Mouse (Mus musculus): ENCODE results near the gene Nrd1.

Gene Nrd1

GRCm38 (mm10) chr4:109026543-109026942 lies 26.1 kb downstream of the Nrd1 start:
- no peak for DNase-seq (ENCODE audit: low read depth)

- DNase-seq (ENCODE audit: low read depth): peak; percentile 62
These were observed 29.4 kb downstream of the Nrd1 start for GRCm38 (mm10) chr4:109029857-109030256.

GRCm38 (mm10) chr4:109030266-109030665 lies 29.8 kb downstream of the Nrd1 start:
- no peak for DNase-seq (ENCODE audit: low read depth)

- peak; percentile 82 for DNase-seq (ENCODE audit: low read depth)
These were observed 35.9 kb downstream of the Nrd1 start for GRCm38 (mm10) chr4:109036327-109036726.

GRCm38 (mm10) chr4:109042739-109043138 lies 42.3 kb downstream of the Nrd1 start:
- no peak for DNase-seq (ENCODE audit: low read depth)

- DNase-seq (ENCODE audit: low read depth): no peak
These were observed 42.8 kb downstream of the Nrd1 start for GRCm38 (mm10) chr4:109043294-109043693.

GRCm38 (mm10) chr4:109043756-109044155 lies 43.3 kb downstream of the Nrd1 start:
- DNase-seq (ENCODE audit: low read depth): no peak

- DNase-seq (ENCODE audit: low read depth): peak; percentile 52
These were observed 47.8 kb downstream of the Nrd1 start for GRCm38 (mm10) chr4:109048258-109048657.

GRCm38 (mm10) chr4:109052282-109052681 lies 51.8 kb downstream of the Nrd1 start:
- DNase-seq (ENCODE audit: low read depth): peak; percentile 41

- DNase-seq (ENCODE audit: low read depth): no peak
These were observed 53.5 kb downstream of the Nrd1 start for GRCm38 (mm10) chr4:109054003-109054402.

GRCm38 (mm10) chr4:109056351-109056750 lies 55.9 kb downstream of the Nrd1 start:
- no peak for DNase-seq (ENCODE audit: low read depth)

GRCm38 (mm10) chr4:109057640-109058039 lies 57.2 kb downstream of the Nrd1 start:
- DNase-seq (ENCODE audit: low read depth): no peak

- no peak for DNase-seq (ENCODE audit: low read depth)
These were observed 58.9 kb downstream of the Nrd1 start for GRCm38 (mm10) chr4:109059255-109059821.

- no peak for DNase-seq (ENCODE audit: low read depth)
These were observed 64.5 kb downstream of the Nrd1 start for GRCm38 (mm10) chr4:109064941-109065340.

GRCm38 (mm10) chr4:109065714-109066113 lies 65.3 kb downstream of the Nrd1 start:
- no peak for DNase-seq (ENCODE audit: low read depth)

GRCm38 (mm10) chr4:109072891-109073290 lies 72.4 kb downstream of the Nrd1 start:
- no peak for DNase-seq (ENCODE audit: low read depth)

GRCm38 (mm10) chr4:109073296-109073695 lies 72.8 kb downstream of the Nrd1 start:
- no peak for DNase-seq (ENCODE audit: low read depth)

GRCm38 (mm10) chr4:109078941-109079340 lies 78.5 kb downstream of the Nrd1 start:
- no peak for DNase-seq (ENCODE audit: low read depth)

GRCm38 (mm10) chr4:109079676-109080075 lies 79.2 kb downstream of the Nrd1 start:
- DNase-seq (ENCODE audit: low read depth): no peak

GRCm38 (mm10) chr4:109080118-109080517 lies 79.7 kb downstream of the Nrd1 start:
- no peak for DNase-seq (ENCODE audit: low read depth)

- no peak for DNase-seq (ENCODE audit: low read depth)
These were observed 88.7 kb downstream of the Nrd1 start for GRCm38 (mm10) chr4:109089171-109089570.

- DNase-seq (ENCODE audit: low read depth): no peak
These were observed 89.5 kb downstream of the Nrd1 start for GRCm38 (mm10) chr4:109089999-109090398.

- no peak for DNase-seq (ENCODE audit: low read depth)
These were observed 90.9 kb downstream of the Nrd1 start for GRCm38 (mm10) chr4:109091241-109091777.

GRCm38 (mm10) chr4:109092344-109092743 lies 91.9 kb downstream of the Nrd1 start:
- no peak for DNase-seq (ENCODE audit: low read depth)

Measured in NIH3T3 (cell line).